Mouse (Mus musculus) heart, embryonic 11.5 days (tissue): ENCODE results near the gene Camkk1. TPM values are rescaled to one million over a fixed set of nuclear protein-coding genes. Genes with fewer than 3 reads are reported as not detected.

Experiments
- ATAC-seq: fragments of 200-750 bp; cut with Nextera tagmentation; replicated peaks from 2 replicates; pipeline ENCODE4 v1.8.0; 2017; ENCODE audit warnings: moderate library complexity; ENCODE audit not compliant: insufficient number of reproducible peaks, low FRiP score, low TSS enrichment
- H3K27ac ChIP-seq: fragments of 300-500 bp; sonication (generic); 2 replicates; pipeline ENCODE4 v1.5.1; 2014; ENCODE audit warnings: mild to moderate bottlenecking, low read depth, low read length
- H3K27me3 ChIP-seq: fragments of 300-500 bp; sonication (generic); 2 replicates; pipeline ENCODE4 v1.6.1; 2014; ENCODE audit warnings: mild to moderate bottlenecking, low read length, mixed read lengths; ENCODE audit not compliant: control insufficient read depth, insufficient read depth
- H3K36me3 ChIP-seq: fragments of 300-500 bp; sonication (generic); 2 replicates; pipeline ENCODE4 v1.6.1; 2014; ENCODE audit warnings: mild to moderate bottlenecking, low read length, moderate library complexity, mixed read lengths; ENCODE audit not compliant: control insufficient read depth, insufficient read depth
- H3K4me1 ChIP-seq: fragments of 300-500 bp; sonication (generic); 2 replicates; pipeline ENCODE4 v1.6.1; 2014; ENCODE audit warnings: low read length; ENCODE audit not compliant: control insufficient read depth, insufficient read depth
- H3K4me2 ChIP-seq: fragments of 300-500 bp; sonication (generic); 2 replicates; pipeline ENCODE4 v1.6.1; 2014; ENCODE audit warnings: mild to moderate bottlenecking, moderate library complexity
- H3K4me3 ChIP-seq: fragments of 300-500 bp; sonication (generic); 2 replicates; pipeline ENCODE4 v1.5.1; 2014; ENCODE audit warnings: low read depth, low read length
- H3K9ac ChIP-seq: fragments of 300-500 bp; sonication (generic); 2 replicates; pipeline ENCODE4 v1.6.1; 2014; ENCODE audit warnings: mild to moderate bottlenecking, low read depth, low read length, moderate library complexity
- H3K9me3 ChIP-seq: fragments of 300-500 bp; sonication (generic); replicated peaks from 2 replicates; pipeline ENCODE4 v1.6.1; 2016; ENCODE audit warnings: low read length; ENCODE audit not compliant: control insufficient read depth
- WGBS: fragments of 180-500 bp; shearing (Covaris S2); extraction: QIAGEN DNeasy Blood & Tissue Kit; methylation state at CpG from one replicate; pipeline ENCODE4 v1.1.7; 2014; ENCODE audit not compliant: insufficient replicate concordance; 5-methylcytosine and 5-hydroxymethylcytosine counted together
- polyA plus RNA-seq: library from polyadenylated mRNA; unstranded; fragments of >200 nt; fragmentation: Nextera tagmentation; extraction: Ambion mirVana; gene quantifications from 2 replicates; pipeline ENCODE4 v1.2.1, GENCODE M21; 2014

The Camkk1 gene
- 1.3 and 1.5 TPM in 2 replicates for polyA plus RNA-seq

DNA sequence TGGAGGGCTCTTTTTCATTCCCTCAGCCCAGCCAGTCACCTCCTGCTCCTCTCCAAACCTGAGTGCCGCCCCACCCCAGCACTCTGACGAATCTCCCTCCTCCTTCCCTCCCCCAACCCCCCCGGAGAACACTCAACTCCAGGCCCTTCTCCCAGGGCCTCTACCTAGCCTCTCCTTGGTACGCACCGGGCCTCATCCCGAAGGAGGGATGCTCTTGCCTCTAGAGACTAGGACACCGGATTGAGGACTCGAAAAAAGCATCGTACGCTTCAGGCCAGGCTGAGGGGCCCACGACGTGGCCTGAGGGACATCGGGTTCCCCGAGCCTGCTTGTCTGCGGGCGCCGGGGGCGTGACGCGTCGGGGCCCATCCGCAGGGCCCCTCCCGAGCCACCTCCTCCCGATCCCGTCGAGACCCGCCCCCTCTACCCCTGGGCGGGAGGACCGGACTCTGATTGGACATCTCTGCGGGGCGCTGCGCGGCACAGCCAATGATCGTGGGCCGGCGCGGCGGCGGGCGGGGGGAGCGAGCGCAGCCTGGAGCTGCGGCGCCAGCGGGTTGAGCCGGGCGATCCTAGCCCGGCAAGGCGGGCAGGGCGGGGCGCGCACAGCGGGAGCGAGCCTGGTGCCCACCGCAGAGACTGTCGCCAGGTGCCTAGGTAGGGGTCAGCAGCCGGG, at the start of gene Camkk1:
Camkk1 (plus strand) TSS at position 538 of the 676 bp plus-strand sequence.
- peak within 1 kb of the TSS; percentile 98 for H3K4me2 ChIP-seq
- under 1% methylated on average over 57 of the region's 57 CpGs for WGBS
- H3K4me1 ChIP-seq: peaks cover 6% of the 10 kb centered on the region
- no peaks in the 10 kb centered on the region for H3K36me3 ChIP-seq
- H3K27me3 ChIP-seq: peaks cover 42% of the 10 kb centered on the region
- peak; percentile 92 for ATAC-seq
- H3K9me3 ChIP-seq: no peaks in the 10 kb centered on the region
- peak within 1 kb of the TSS; percentile 70 for H3K9ac ChIP-seq
- H3K4me3 ChIP-seq: peak within 1 kb of the TSS; percentile 54
- H3K27ac ChIP-seq: no peak within 1 kb of the TSS

DNA sequence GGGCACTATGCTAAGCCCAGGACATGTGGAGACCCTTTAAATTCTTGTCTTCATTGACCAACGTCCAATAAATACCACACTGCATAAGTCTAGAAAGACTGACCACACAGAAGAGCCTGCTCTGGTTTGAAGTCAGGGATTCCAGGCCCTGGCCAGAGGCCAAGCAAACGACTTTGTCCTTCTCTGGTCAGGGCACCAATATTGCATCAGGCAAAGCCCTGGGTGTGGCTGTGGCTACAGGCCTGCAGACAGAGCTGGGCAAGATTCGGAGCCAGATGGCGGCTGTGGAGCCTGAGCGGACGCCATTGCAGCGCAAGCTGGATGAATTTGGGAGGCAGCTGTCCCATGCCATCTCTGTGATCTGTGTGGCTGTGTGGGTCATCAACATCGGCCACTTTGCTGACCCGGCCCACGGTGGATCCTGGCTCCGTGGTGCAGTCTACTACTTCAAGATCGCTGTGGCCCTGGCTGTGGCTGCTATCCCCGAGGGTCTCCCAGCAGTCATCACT, 43.8 kb upstream of the Camkk1 start:
- Histone ChIP-seq H3K4me1 (no peaks in the 10 kb centered on the region), H3K27ac (no peak overlapping the region), H3K36me3 (no peaks in the 10 kb centered on the region), H3K4me2 (no peak overlapping the region), H3K9ac (no peak overlapping the region), H3K4me3 (no peak overlapping the region), H3K27me3 (peaks cover 9% of the 10 kb centered on the region), H3K9me3 (no peaks in the 10 kb centered on the region)
- no peak for ATAC-seq
- 73% methylated on average over 13 of the region's 13 CpGs for WGBS

DNA sequence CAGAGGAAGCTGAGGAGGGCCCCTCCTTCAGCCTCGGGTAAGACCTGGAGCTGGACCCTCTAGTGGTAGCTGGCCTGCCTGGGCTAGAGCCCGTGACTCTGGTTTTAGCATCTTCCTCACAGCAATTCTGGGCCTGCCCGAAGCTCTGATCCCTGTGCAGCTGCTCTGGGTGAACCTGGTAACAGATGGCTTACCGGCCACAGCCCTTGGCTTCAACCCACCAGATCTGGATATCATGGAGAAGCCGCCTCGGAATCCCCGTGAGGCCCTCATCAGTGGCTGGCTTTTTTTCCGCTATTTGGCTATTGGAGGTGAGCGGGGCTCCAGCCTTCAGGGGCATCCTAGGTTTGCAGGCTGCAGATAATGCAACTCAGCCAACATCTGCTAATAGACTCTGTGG, 36.3 kb upstream of the Camkk1 start:
- Histone ChIP-seq H3K27ac (no peak overlapping the region), H3K4me3 (no peak overlapping the region), H3K27me3 (peaks cover 4% of the 10 kb centered on the region), H3K9ac (no peak overlapping the region), H3K4me2 (no peak overlapping the region), H3K4me1 (peaks cover 4% of the 10 kb centered on the region; the same call in 1 of the 2 replicates), H3K9me3 (no peaks in the 10 kb centered on the region), H3K36me3 (no peaks in the 10 kb centered on the region)
- no peak for ATAC-seq
- WGBS: 83% methylated on average over 9 of the region's 9 CpGs

GRCm38 (mm10) chr11:72983283-72983682, 35.5 kb upstream of the Camkk1 start:
- WGBS: 38% methylated on average over 5 of the region's 5 CpGs
- Histone ChIP-seq H3K4me1 (peaks cover 8% of the 10 kb centered on the region; the same call in 1 of the 2 replicates), H3K9ac (no peak overlapping the region), H3K27me3 (peaks cover 4% of the 10 kb centered on the region), H3K27ac (no peak overlapping the region), H3K4me3 (no peak overlapping the region), H3K9me3 (no peaks in the 10 kb centered on the region), H3K36me3 (no peaks in the 10 kb centered on the region), H3K4me2 (no peak overlapping the region)
- no peak for ATAC-seq

GRCm38 (mm10) chr11:72986745-72987144, 32.1 kb upstream of the Camkk1 start:
- Histone ChIP-seq H3K4me2 (no peak overlapping the region), H3K27me3 (no peaks in the 10 kb centered on the region), H3K9ac (no peak overlapping the region), H3K36me3 (no peaks in the 10 kb centered on the region), H3K4me3 (no peak overlapping the region), H3K9me3 (no peaks in the 10 kb centered on the region), H3K27ac (no peak overlapping the region), H3K4me1 (peaks cover 15% of the 10 kb centered on the region)
- WGBS: 73% methylated on average over 5 of the region's 5 CpGs
- ATAC-seq: no peak

DNA sequence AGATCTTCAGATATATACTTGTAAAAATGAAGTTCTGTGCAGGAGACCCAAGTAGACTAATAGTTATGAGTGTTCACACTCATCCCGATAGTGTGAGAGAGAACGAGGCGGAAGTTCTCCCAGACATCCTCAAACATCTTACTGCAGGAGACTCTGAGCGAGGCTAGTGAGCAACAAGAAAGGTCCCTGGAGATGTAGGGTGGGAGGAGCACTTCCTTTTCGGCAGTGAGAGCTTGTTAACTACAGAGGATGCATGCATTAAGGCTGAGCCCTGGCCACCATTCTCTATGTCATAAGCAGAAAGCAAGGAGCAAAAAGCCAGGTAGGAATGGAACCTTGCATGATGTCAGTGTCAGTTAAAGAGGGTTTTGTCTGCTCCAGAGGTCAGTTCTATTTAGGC, 31.6 kb upstream of the Camkk1 start:
- H3K27me3 ChIP-seq: no peaks in the 10 kb centered on the region
- H3K27ac ChIP-seq: no peak overlapping the region
- H3K9me3 ChIP-seq: no peaks in the 10 kb centered on the region
- H3K4me1 ChIP-seq: peaks cover 20% of the 10 kb centered on the region
- 52% methylated on average over 5 of the region's 5 CpGs for WGBS
- H3K4me2 ChIP-seq: no peak overlapping the region
- H3K9ac ChIP-seq: no peak overlapping the region
- no peak for ATAC-seq
- no peak overlapping the region for H3K4me3 ChIP-seq
- no peaks in the 10 kb centered on the region for H3K36me3 ChIP-seq

- no peaks in the 10 kb centered on the region for H3K27me3 ChIP-seq
- WGBS: 36% methylated on average over 5 of the region's 5 CpGs
Measured at GRCm38 (mm10) chr11:72987807-72988206, 31.0 kb upstream of the Camkk1 start.

GRCm38 (mm10) chr11:72989044-72989443, 29.8 kb upstream of the Camkk1 start:
- Histone ChIP-seq H3K36me3 (no peaks in the 10 kb centered on the region), H3K9ac (no peak overlapping the region), H3K27me3 (no peaks in the 10 kb centered on the region), H3K4me1 (peaks cover 21% of the 10 kb centered on the region), H3K4me2 (no peak overlapping the region), H3K9me3 (no peaks in the 10 kb centered on the region), H3K27ac (no peak overlapping the region), H3K4me3 (no peak overlapping the region)
- 72% methylated on average over 6 of the region's 6 CpGs for WGBS
- no peak for ATAC-seq

More at GRCm38 (mm10) chr11:72987807-72988206, 31.0 kb upstream of the Camkk1 start:
- no peak for ATAC-seq
- Histone ChIP-seq H3K27ac (no peak overlapping the region), H3K4me3 (no peak overlapping the region), H3K9ac (no peak overlapping the region), H3K36me3 (no peaks in the 10 kb centered on the region), H3K4me2 (no peak overlapping the region), H3K4me1 (peaks cover 21% of the 10 kb centered on the region), H3K9me3 (no peaks in the 10 kb centered on the region)

DNA sequence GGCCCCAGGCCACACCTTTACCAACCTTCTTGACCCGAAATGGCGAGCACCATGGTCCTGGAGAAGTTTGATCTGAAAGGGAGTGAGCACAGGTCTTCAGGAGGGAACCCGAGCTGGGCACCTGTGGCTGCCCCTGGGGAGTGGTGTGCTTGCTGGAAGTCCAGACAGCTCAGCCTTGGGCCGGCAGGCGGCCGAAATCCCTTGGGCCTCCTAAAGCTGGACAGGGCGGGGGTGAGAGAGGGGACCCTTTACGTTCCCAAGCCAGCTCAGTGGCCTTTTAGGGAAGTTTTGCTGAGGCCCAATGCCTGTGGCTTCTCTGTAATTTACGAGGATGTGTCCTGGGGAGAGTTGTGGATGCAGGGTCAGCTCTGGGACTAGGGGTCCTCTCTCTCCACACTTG, 28.1 kb upstream of the Camkk1 start:
- no peak overlapping the region for H3K4me2 ChIP-seq
- no peak for ATAC-seq
- 75% methylated on average over 9 of the region's 9 CpGs for WGBS
- no peak overlapping the region for H3K27ac ChIP-seq
- no peak overlapping the region for H3K9ac ChIP-seq
- H3K4me1 ChIP-seq: peaks cover 21% of the 10 kb centered on the region
- H3K36me3 ChIP-seq: no peaks in the 10 kb centered on the region
- no peaks in the 10 kb centered on the region for H3K9me3 ChIP-seq
- H3K27me3 ChIP-seq: no peaks in the 10 kb centered on the region
- H3K4me3 ChIP-seq: no peak overlapping the region
